Mouse (Mus musculus) midbrain, embryonic 14.5 days (tissue): ENCODE measurements around the gene Mkrn2os. TPM values are rescaled to one million over a fixed set of nuclear protein-coding genes. Genes with fewer than 3 reads are reported as not detected.
"Not testable (repeated sequence)": the region's sequence is repeated elsewhere in the genome, so short reads cannot be mapped to it uniquely, and the experiment has no call there.

Experiments
- ATAC-seq: fragments of 200-750 bp; cut with Nextera tagmentation; 2 replicates; pipeline ENCODE4 v1.8.0; 2017; ENCODE audit warnings: moderate number of reproducible peaks, moderate library complexity; ENCODE audit not compliant: low FRiP score, low TSS enrichment
- DNase-seq: peaks from one replicate; pipeline ENCODE4 v3.0.0-alpha.2; 2015
- H3K27ac ChIP-seq: fragments of 300-500 bp; sonication (generic); replicated peaks from 2 replicates; pipeline ENCODE4 v1.5.1; 2014; ENCODE audit warnings: mild to moderate bottlenecking, low read depth, low read length, moderate library complexity
- H3K27me3 ChIP-seq: fragments of 300-500 bp; sonication (generic); 2 replicates; pipeline ENCODE4 v1.6.1; 2014; ENCODE audit warnings: low read length, control low read depth, mixed read lengths; ENCODE audit not compliant: control insufficient read depth, insufficient read depth
- H3K36me3 ChIP-seq: fragments of 300-500 bp; sonication (generic); 2 replicates; pipeline ENCODE4 v1.6.1; 2014; ENCODE audit warnings: low read length, control low read depth; ENCODE audit not compliant: control insufficient read depth, insufficient read depth
- H3K4me1 ChIP-seq: fragments of 300-500 bp; sonication (generic); 2 replicates; pipeline ENCODE4 v1.6.1; 2014; ENCODE audit warnings: mild to moderate bottlenecking, antibody characterized with exemption, low read length, control low read depth; ENCODE audit not compliant: control insufficient read depth, insufficient read depth
- H3K4me2 ChIP-seq: fragments of 300-500 bp; sonication (generic); 2 replicates; pipeline ENCODE4 v1.6.1; 2014; ENCODE audit warnings: mild to moderate bottlenecking, low read length, moderate library complexity
- H3K4me3 ChIP-seq: fragments of 300-500 bp; sonication (generic); replicated peaks from 2 replicates; pipeline ENCODE4 v1.5.1; 2014; ENCODE audit warnings: low read depth, low read length
- H3K9ac ChIP-seq: fragments of 300-500 bp; sonication (generic); replicated peaks from 2 replicates; pipeline ENCODE4 v1.6.1; 2014; ENCODE audit warnings: mild to moderate bottlenecking, low read length, moderate library complexity
- H3K9me3 ChIP-seq: fragments of 300-500 bp; sonication (generic); 2 replicates; pipeline ENCODE4 v1.6.1; 2016; ENCODE audit warnings: low read length, control low read depth, mixed read lengths; ENCODE audit not compliant: control insufficient read depth
- WGBS: fragments of 180-500 bp; shearing (Covaris S2); extraction: QIAGEN DNeasy Blood & Tissue Kit; methylation state at CpG from one replicate; pipeline ENCODE4 v1.1.7; 2014; 5-methylcytosine and 5-hydroxymethylcytosine counted together
- polyA plus RNA-seq: library from polyadenylated mRNA; unstranded; fragments of >200 nt; fragmentation: Nextera tagmentation; extraction: Ambion mirVana; gene quantifications from 2 replicates; pipeline ENCODE4 v1.2.1, GENCODE M21; 2014

Gene Mkrn2os
- 0.20 and 0.34 TPM in 2 replicates for polyA plus RNA-seq

DNA sequence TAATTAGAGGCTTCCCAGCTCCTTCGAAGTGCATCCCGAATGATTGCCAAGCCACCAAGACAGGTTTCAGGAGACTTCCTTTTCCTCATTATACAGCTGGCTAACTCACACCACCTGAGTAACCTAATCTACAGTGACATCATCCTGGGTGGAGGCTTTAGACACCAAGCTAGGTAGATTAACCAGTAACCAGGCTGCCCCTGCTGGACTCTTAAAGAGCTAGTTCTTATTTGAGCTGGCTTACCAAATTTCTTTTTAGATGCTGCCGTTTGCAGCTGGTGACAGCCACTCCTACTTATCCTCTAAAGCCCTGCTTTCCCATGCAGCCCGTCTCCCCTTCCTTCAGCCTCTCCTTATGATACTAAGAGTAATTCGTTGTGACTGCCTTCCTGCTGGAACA lies at the start of gene Mkrn2os:
Gene Mkrn2os (minus strand): TSS at position 119 of the 400 bp plus-strand sequence.
- Histone ChIP-seq H3K4me1 (no peaks in the 10 kb centered on the region), H3K4me2 (no peak within 1 kb of the TSS), H3K9ac (no peak within 1 kb of the TSS), H3K27ac (no peak within 1 kb of the TSS), H3K4me3 (no peak within 1 kb of the TSS), H3K27me3 (no peaks in the 10 kb centered on the region), H3K36me3 (no peaks in the 10 kb centered on the region), H3K9me3 (no peaks in the 10 kb centered on the region)
- no peak for ATAC-seq
- WGBS = 63% methylated on average over 5 of the region's 5 CpGs
- no peak for DNase-seq

DNA sequence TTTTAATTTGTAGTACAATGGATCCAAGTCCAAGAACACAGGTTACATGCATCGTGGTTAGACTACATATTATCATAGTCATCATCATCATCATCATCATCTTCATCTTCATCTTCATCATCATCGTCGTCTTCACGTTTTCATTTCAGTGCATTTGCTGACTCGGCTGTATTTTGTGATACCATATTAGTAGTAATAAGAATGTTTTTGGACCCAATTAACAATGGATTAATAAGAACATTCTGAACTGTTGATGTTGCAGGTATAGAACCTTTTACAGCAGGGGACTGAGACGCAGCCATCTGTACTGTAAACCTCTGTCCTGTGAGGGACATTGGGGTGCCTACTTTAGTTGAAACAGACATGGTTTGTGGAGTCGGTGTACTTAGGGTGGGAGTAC lies 45.8 kb upstream of the Mkrn2os start:
- H3K9ac ChIP-seq, ATAC-seq, H3K27me3 ChIP-seq, H3K9me3 ChIP-seq, H3K4me2 ChIP-seq, H3K4me3 ChIP-seq, H3K27ac ChIP-seq, H3K4me1 ChIP-seq, DNase-seq: not testable (repeated sequence)
- 95% methylated on average over 7 of the region's 7 CpGs for WGBS
- H3K36me3 ChIP-seq = peaks cover 62% of the 10 kb centered on the region

DNA sequence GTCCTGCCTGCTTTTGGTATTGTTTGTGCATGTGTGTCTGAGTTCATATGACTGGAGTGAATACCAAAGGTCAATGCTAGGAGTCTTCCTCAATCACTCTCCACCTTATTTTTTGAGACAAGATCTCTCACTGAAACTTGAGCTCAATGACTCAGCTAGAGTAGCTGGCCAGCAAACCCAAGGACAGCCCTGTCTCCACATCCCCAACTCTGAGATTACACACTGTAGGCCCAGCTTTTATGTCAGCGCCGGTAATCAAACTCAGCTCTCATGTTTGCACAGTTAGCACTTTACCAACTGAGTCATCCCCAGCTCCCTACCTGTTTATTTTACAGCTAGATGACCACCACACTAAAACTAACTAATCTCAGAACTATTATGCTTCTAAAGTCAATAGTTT lies 41.6 kb upstream of the Mkrn2os start:
- no peak overlapping the region for H3K27ac ChIP-seq
- H3K27me3 ChIP-seq = no peaks in the 10 kb centered on the region
- ATAC-seq (no peak), DNase-seq (no peak)
- no peak overlapping the region for H3K4me2 ChIP-seq
- 93% methylated on average over 2 of the region's 2 CpGs for WGBS
- peaks cover 80% of the 10 kb centered on the region for H3K36me3 ChIP-seq
- no peaks in the 10 kb centered on the region for H3K9me3 ChIP-seq
- no peaks in the 10 kb centered on the region for H3K4me1 ChIP-seq
- H3K9ac ChIP-seq = no peak overlapping the region
- H3K4me3 ChIP-seq = no peak overlapping the region

DNA sequence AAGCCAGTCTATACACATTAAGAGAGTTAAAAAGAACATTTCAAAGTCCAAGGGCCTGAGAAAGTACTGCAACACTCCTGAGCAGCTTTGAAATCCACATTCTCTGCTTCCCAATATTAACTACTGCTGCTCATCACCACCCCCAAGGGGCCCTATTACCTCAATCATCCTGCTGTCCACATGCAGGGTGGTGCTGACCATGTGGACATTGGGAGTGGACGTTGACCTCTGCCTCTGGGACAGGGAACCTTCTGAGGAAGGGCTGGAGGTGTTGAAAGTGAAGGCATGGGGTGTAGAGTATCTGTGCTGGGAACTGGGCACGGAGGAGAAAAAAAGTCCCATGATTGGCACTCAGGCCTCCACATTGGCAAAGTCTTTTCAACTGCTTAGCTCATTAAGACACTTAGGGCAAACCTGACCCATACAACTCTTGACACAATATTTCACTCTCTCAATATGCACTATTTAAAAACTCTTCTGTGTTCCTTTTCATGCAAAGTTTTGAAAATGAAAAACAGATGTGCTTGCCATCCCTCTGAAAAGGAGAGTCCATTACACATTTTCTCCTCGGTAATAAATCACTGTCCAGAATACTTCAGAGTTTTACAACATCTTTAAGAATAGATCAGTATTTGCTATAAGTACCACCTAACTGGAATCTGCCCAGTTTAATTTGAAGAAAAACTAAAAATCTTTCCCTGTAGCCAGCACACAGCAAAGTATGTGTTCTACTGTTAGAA lies 38.9 kb upstream of the Mkrn2os start:
- H3K27me3 ChIP-seq = no peaks in the 10 kb centered on the region
- peaks cover 86% of the 10 kb centered on the region for H3K36me3 ChIP-seq
- H3K9ac ChIP-seq = no peak overlapping the region
- no peak overlapping the region for H3K4me3 ChIP-seq
- H3K4me1 ChIP-seq = no peaks in the 10 kb centered on the region
- no peak overlapping the region for H3K27ac ChIP-seq
- DNase-seq (no peak), ATAC-seq (no peak)
- no peaks in the 10 kb centered on the region for H3K9me3 ChIP-seq
- 95% methylated on average over 3 of the region's 3 CpGs for WGBS
- no peak overlapping the region for H3K4me2 ChIP-seq

DNA sequence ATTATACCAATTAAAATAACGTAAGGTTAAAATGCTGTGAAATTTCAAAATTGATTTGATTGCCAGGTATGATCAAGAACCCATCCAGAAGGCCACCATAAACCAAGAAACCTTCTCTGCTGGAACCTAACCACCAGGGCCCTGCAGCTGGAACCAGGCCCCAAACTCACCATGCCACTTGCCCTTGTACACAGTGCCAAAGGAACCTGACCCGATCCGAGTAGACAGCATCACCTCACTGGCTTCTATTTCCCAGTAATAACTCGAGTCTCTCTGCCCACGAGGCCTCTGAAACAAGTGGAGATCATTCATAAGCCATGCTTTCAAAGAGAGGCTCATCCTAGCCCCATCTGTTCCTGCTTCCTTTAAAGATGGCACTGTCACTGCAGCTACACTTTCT lies 33.7 kb upstream of the Mkrn2os start:
- Histone ChIP-seq H3K4me3 (no peak overlapping the region), H3K36me3 (peaks cover 91% of the 10 kb centered on the region), H3K27me3 (no peaks in the 10 kb centered on the region), H3K4me2 (no peak overlapping the region), H3K27ac (no peak overlapping the region), H3K9ac (no peak overlapping the region), H3K4me1 (no peaks in the 10 kb centered on the region), H3K9me3 (no peaks in the 10 kb centered on the region)
- ATAC-seq (no peak), DNase-seq (no peak)
- 97% methylated on average over 5 of the region's 5 CpGs for WGBS

DNA sequence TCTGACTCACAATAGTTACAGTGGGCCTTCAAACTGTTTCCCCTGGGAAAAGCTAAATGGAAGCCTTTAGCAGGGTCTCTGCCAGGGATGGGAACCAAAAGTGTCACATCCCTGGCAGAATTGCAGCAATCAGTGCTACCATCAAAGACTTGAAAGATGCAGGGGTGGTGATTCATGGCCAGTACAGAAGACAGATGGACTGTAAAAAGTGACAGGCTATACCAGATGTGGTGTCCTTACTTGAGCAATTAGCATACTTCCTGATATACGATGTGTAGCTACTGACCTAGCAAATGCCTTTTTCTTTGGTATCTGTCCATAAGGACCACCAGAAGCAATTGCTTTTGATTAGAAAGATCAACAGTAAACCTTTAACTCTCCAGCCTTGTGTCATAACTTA lies 28.6 kb upstream of the Mkrn2os start:
- 92% methylated on average over 1 of the region's 1 CpGs for WGBS
- ATAC-seq = no peak
- Histone ChIP-seq H3K4me3 (no peak overlapping the region), H3K36me3 (peaks cover 99% of the 10 kb centered on the region), H3K9ac (no peak overlapping the region), H3K9me3 (no peaks in the 10 kb centered on the region), H3K27ac (no peak overlapping the region), H3K27me3 (no peaks in the 10 kb centered on the region), H3K4me2 (no peak overlapping the region), H3K4me1 (no peaks in the 10 kb centered on the region)
- no peak for DNase-seq

DNA sequence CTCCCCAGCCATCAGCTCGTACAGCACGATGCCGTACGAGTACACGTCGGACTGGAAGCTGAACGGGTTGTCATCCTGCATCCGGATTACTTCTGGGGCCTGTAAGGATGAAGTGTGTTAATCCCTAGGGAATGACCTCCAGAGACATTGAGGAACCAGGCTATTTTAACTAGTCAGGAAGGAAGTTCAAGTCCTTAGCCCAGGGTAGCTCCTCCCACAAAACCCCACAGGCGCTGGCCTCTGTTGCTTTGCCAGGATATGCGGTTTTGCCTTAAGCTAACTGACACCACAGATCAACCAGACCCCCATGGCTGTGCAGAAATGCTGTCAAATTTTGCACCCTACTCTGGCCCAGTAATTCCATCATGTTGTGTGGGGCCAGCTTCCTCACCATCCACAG lies 27.4 kb upstream of the Mkrn2os start:
- H3K4me2 ChIP-seq = no peak overlapping the region
- WGBS = 92% methylated on average over 10 of the region's 10 CpGs
- no peak overlapping the region for H3K4me3 ChIP-seq

DNA sequence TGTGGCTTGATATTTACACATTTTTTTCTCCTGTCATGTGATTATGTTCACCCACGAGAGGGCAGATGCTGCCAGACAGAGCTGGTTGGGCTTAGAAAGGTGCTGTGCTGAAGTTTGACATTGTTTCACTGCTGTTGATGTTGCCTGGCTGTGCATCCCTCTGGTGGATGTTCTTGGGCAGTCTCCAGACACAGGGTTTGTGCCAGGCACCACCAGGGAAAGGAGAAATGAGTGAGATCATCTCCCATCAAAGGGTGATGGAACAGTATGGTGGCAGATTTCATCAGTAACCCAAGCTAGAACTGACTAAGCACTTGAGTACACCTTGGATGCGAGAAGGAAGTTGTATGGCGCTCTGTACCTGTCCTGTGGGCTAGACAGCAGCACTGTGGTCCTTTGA lies 23.6 kb upstream of the Mkrn2os start:
- Histone ChIP-seq H3K27me3 (no peaks in the 10 kb centered on the region), H3K4me1 (no peaks in the 10 kb centered on the region), H3K4me2 (no peak overlapping the region), H3K9me3 (no peaks in the 10 kb centered on the region), H3K4me3 (no peak overlapping the region), H3K27ac (no peak overlapping the region), H3K36me3 (peaks cover 98% of the 10 kb centered on the region), H3K9ac (no peak overlapping the region)
- ATAC-seq (no peak), DNase-seq (no peak)
- WGBS = 90% methylated on average over 3 of the region's 3 CpGs

More for the DNA sequence above, 27.4 kb upstream of the Mkrn2os start:
- H3K27me3 ChIP-seq = no peaks in the 10 kb centered on the region
- H3K9me3 ChIP-seq = no peaks in the 10 kb centered on the region
- DNase-seq (no peak), ATAC-seq (no peak)
- no peaks in the 10 kb centered on the region for H3K4me1 ChIP-seq
- H3K9ac ChIP-seq = no peak overlapping the region
- H3K36me3 ChIP-seq = peaks cover 98% of the 10 kb centered on the region
- H3K27ac ChIP-seq = no peak overlapping the region

DNA sequence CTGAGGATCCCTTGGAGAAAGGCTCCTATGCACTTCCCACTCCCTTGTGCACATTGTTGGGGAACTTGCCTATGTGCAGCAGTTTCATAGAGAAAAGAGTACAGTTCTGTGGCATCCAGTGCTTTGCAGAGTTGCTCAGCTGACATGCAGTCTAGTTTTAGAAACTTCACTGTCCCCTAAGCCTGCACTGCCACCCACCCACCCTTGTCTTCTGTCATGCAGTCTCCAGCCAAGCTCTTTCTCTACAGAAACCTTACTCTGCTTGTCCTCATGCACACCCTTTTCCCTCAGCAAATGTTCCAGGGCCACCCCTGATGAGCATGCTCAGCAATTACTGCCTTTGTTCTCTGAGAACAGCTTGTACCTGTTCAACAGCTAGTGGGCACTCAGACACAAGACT lies 21.4 kb upstream of the Mkrn2os start:
- Histone ChIP-seq H3K9ac (no peak overlapping the region), H3K4me2 (no peak overlapping the region), H3K36me3 (peaks cover 88% of the 10 kb centered on the region), H3K4me3 (no peak overlapping the region), H3K9me3 (no peaks in the 10 kb centered on the region), H3K27ac (no peak overlapping the region), H3K27me3 (no peaks in the 10 kb centered on the region), H3K4me1 (no peaks in the 10 kb centered on the region)
- ATAC-seq = no peak
- no peak for DNase-seq
